Mouse (Mus musculus) liver, adult 2 months (tissue): Measurements from ENCODE around the gene Eif4g1. TPM values are rescaled to one million over a fixed set of nuclear protein-coding genes. Genes with fewer than 3 reads are reported as not detected.

ENCODE experiments used
- DNase-seq: peaks from one replicate; pipeline ENCODE4 v3.0.0-alpha.2; 2011; ENCODE audit warnings: low read depth, low spot score; ENCODE audit errors: extremely low read depth
- H3K27ac ChIP-seq: fragments of 200-500 bp; replicated peaks from 2 replicates; pipeline ENCODE4 v1.5.1; 2012; ENCODE audit warnings: low read depth, mild to moderate bottlenecking, control low read depth, inconsistent platforms, low read length; ENCODE audit not compliant: insufficient read depth
- H3K27me3 ChIP-seq: fragments of 200-500 bp; 2 replicates; pipeline ENCODE4 v1.6.1; 2012; ENCODE audit warnings: mild to moderate bottlenecking, moderate library complexity, low read length, inconsistent platforms; ENCODE audit not compliant: control insufficient read depth, insufficient read depth
- H3K36me3 ChIP-seq: fragments of 200-500 bp; 2 replicates; pipeline ENCODE4 v1.6.1; 2012; ENCODE audit warnings: low read length, inconsistent platforms; ENCODE audit not compliant: control insufficient read depth, insufficient read depth
- H3K4me1 ChIP-seq: fragments of 200-500 bp; 2 replicates; pipeline ENCODE4 v1.6.1; 2011; ENCODE audit warnings: low read length; ENCODE audit not compliant: control insufficient read depth, insufficient read depth
- H3K4me3 ChIP-seq: fragments of 200-500 bp; 2 replicates; pipeline ENCODE4 v1.5.1; 2011; ENCODE audit warnings: low read depth, mild to moderate bottlenecking, control low read depth, low read length, moderate library complexity; ENCODE audit not compliant: insufficient read depth
- H3K79me2 ChIP-seq: fragments of 200-500 bp; 2 replicates; pipeline ENCODE4 v1.6.1; 2012; ENCODE audit warnings: inconsistent platforms, mild to moderate bottlenecking, low read length, moderate library complexity; ENCODE audit not compliant: control insufficient read depth, insufficient read depth
- H3K9ac ChIP-seq: fragments of 200-500 bp; 2 replicates; pipeline ENCODE4 v1.6.1; 2012; ENCODE audit warnings: low read depth, mild to moderate bottlenecking, control low read depth, inconsistent platforms, low read length
- CTCF ChIP-seq: fragments of 200-500 bp; IDR thresholded peaks from 2 replicates; pipeline ENCODE4 v1.5.1; 2011; ENCODE audit warnings: low read depth, low read length, control low read depth
- POLR2A ChIP-seq: fragments of 200-500 bp; IDR thresholded peaks from 2 replicates; pipeline ENCODE4 v1.6.1; 2011; ENCODE audit warnings: low read length, control low read depth; ENCODE audit not compliant: insufficient read depth; ENCODE audit errors: extremely low read depth
- WGBS: fragments of 180-500 bp; shearing (Covaris S2); methylation state at CpG from one replicate; pipeline ENCODE4 v1.1.7; 2018; 5-methylcytosine and 5-hydroxymethylcytosine counted together
- polyA plus RNA-seq: library from polyadenylated mRNA; depleted of rRNA; stranded (reverse); fragments of >200 nt; gene quantifications from 2 replicates; pipeline ENCODE4 v1.2.3, GENCODE M21; 2012
- total RNA-seq: library from RNA; depleted of rRNA; stranded (reverse); fragments of >200 nt; gene quantifications from 2 replicates; pipeline ENCODE4 v1.2.3, GENCODE M21; 2014

The Eif4g1 gene
- total and polyA plus RNA-seq, 2 experiments: 173 to 400 TPM

DNA sequence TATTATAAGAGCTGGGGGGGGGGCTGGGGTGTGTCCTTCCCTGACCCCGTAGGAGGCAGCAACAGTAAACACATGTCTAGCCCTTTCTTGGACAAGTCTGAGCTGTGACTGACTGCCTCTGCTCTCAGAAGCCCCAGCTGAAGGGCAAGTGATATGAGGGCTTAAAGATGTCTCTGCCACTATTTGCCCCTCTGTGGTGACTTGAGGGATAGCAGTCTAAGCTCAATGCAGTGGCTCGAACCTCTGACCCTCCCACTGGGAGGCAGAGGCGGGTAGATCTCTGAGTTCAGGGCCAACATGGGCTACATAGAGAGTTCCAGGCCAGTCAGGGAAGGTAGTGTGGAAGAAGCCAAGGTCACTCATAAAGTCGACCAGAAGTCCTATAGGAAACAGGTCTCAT is 42.7 kb downstream of the Eif4g1 start:
- no peak for DNase-seq
- Histone ChIP-seq H3K9ac (no peak overlapping the region), H3K27ac (no peak overlapping the region), H3K27me3 (no peaks in the 10 kb centered on the region), H3K36me3 (0 out of 2 replicates have a peak, but pooled peaks cover 2% of the 10 kb centered on the region), H3K4me3 (no peak overlapping the region), H3K4me1 (0 out of 2 replicates have a peak, but pooled peaks cover 3% of the 10 kb centered on the region), H3K79me2 (no peaks in the 10 kb centered on the region)
- WGBS: 82% methylated on average over 4 of the region's 4 CpGs
- TF ChIP-seq CTCF: peak; percentile 9; the same call in 1 of the 2 replicates
- no peak for TF ChIP-seq POLR2A

DNA sequence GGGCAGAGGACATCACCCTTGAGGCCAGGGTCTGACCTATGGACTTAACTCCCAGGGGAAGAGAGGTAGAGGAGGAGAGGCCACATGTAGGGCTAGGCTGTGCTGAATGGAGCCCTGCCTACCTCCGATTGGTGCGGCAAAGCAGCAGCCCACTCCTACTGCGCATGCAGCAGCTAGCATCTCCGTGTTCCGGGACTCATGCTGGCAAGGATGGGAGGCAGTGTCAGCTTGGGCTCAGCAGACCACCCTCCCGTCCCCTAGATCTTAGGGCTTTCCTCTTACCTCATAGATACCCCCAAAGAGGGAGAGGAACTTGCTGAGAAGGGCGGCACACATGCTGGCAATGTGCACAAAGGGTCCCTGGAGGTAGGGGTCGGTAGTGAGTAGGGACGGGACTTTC is 44.1 kb downstream of the Eif4g1 start:
- 0 out of 2 replicates have a peak, but pooled peaks cover 3% of the 10 kb centered on the region for H3K4me1 ChIP-seq
- no peak for DNase-seq
- no peak overlapping the region for H3K27ac ChIP-seq
- WGBS: 90% methylated on average over 9 of the region's 9 CpGs
- TF ChIP-seq POLR2A (no peak), CTCF (no peak)
- no peaks in the 10 kb centered on the region for H3K79me2 ChIP-seq
- H3K4me3 ChIP-seq: no peak overlapping the region
- H3K9ac ChIP-seq: no peak overlapping the region
- H3K36me3 ChIP-seq: 0 out of 2 replicates have a peak, but pooled peaks cover 2% of the 10 kb centered on the region
- no peaks in the 10 kb centered on the region for H3K27me3 ChIP-seq

DNA sequence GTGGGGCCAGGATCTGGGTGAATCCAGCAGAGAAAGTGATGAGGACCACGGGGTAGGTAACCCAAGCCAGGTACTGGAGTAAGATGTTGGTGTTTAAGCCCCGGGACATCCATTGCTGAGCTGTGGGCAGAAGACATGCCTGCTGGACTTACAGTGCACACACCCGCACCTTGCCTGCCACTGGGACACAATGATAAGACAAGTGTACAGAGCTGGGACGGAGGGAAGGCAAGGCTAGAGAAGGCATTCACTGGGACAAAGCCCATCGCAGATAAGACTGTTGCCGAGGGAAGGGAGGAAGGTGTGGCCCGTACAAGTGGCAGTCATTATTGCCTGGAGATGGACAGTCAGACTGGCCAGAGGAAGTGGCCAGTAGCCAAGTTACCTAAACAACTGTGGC is 44.8 kb downstream of the Eif4g1 start:
- Histone ChIP-seq H3K79me2 (no peaks in the 10 kb centered on the region), H3K9ac (no peak overlapping the region), H3K27ac (no peak overlapping the region), H3K27me3 (no peaks in the 10 kb centered on the region), H3K36me3 (0 out of 2 replicates have a peak, but pooled peaks cover 2% of the 10 kb centered on the region), H3K4me3 (no peak overlapping the region), H3K4me1 (0 out of 2 replicates have a peak, but pooled peaks cover 3% of the 10 kb centered on the region)
- no peak for DNase-seq
- WGBS: 89% methylated on average over 7 of the region's 7 CpGs
- no peak for TF ChIP-seq POLR2A
- no peak for TF ChIP-seq CTCF

DNA sequence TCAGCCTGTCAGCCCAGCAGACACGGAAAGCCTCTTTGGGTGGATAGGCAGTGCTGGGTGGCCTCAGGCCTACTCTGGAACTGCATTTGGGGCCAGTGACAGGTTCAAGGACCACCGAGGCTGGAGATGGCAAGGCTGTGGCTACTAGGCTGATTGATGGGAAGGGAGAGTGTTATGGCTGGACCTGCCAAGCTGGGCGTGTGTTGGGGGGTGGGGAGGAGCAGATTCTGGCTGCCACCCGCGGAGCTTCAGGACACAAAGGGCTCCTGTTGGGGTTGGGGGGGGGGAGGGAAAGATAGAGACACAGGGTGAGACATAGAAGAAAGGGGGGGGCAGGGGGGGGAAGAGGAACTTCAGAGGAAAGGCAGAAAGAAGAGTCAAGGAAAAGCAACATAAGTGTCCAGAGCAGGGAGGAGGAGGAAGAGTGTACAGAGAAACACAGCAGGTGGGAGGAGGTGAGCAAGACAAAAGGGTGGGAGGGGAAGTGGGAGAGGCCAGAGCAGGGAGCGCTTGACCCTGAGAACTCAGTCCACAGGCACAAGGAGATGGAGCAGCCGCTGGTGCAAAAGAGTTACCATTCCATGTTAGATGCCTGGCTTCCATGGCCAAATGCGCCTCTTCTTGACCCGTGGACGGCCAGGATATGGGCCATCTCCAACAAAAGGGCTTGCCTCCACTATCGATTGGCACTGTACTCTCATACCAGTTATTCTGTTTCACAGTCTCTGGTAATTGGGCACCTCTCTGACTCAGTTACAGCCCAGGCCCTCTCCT is 46.4 kb downstream of the Eif4g1 start:
- no peaks in the 10 kb centered on the region for H3K79me2 ChIP-seq
- 0 out of 2 replicates have a peak, but pooled peaks cover 2% of the 10 kb centered on the region for H3K36me3 ChIP-seq
- H3K4me3 ChIP-seq: no peak overlapping the region
- TF ChIP-seq POLR2A (no peak), CTCF (no peak)
- H3K27ac ChIP-seq: no peak overlapping the region
- no peak overlapping the region for H3K9ac ChIP-seq
- DNase-seq: peak; percentile 70
- WGBS: 54% methylated on average over 11 of the region's 11 CpGs
- H3K27me3 ChIP-seq: no peaks in the 10 kb centered on the region
- H3K4me1 ChIP-seq: peaks cover 7% of the 10 kb centered on the region

DNA sequence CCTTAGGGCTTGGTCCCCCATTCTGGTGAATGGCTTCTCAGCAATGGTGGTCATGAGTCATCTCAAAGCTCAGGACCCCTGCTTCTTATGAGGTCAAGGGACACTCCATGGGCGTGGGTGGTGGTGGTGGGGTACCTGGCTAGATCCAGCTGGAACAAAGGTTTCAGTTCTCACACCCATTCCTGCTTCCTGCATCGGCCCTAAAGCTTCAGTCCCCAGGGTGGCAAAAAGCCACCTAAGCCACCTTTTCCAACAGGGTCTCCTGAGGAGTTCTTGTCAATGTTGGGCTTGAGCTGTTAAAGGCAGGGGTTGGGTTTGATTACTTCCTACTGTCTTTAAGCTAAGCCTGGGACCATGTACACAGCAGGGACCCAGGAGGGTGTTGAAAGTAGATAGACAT is 47.0 kb downstream of the Eif4g1 start:
- Histone ChIP-seq H3K4me1 (peaks cover 7% of the 10 kb centered on the region), H3K9ac (peak overlapping the region; percentile 96), H3K79me2 (no peaks in the 10 kb centered on the region), H3K4me3 (peak overlapping the region; percentile 85), H3K36me3 (0 out of 2 replicates have a peak, but pooled peaks cover 3% of the 10 kb centered on the region), H3K27ac (no peak overlapping the region), H3K27me3 (no peaks in the 10 kb centered on the region)
- DNase-seq: no peak
- WGBS: 61% methylated on average over 2 of the region's 2 CpGs
- no peak for TF ChIP-seq POLR2A
- no peak for TF ChIP-seq CTCF

DNA sequence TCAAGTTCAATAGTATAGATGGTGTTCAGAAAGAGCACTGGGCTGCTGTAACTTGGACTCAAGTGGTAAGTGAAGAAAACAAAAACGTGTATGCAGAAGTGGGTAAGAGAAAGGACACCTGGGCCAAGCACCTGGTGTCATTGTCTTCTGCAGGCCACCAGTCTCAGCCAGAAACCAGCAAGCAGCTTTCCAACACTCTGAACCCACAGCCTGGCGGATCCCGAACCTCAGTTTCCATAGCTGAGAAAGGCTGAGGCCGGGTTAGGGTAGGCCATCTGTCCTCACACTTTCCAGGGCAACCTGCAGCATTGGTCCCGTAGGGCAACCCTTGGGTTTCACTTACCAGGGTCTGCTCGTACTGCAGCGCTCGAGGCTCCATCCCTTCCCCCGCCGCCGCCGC is 47.5 kb downstream of the Eif4g1 start:
- H3K9ac ChIP-seq: peak overlapping the region; percentile 96
- H3K36me3 ChIP-seq: peaks cover 6% of the 10 kb centered on the region; the same call in 1 of the 2 replicates
- TF ChIP-seq CTCF (no peak), POLR2A (no peak)
- peaks cover 7% of the 10 kb centered on the region for H3K4me1 ChIP-seq
- H3K27me3 ChIP-seq: no peaks in the 10 kb centered on the region
- peak overlapping the region; percentile 85 for H3K4me3 ChIP-seq
- H3K79me2 ChIP-seq: no peaks in the 10 kb centered on the region
- H3K27ac ChIP-seq: peak overlapping the region; percentile 97
- DNase-seq: no peak
- 2% methylated on average over 12 of the region's 12 CpGs for WGBS
